Mouse (Mus musculus): Measurements from ENCODE around the gene 1700123K08Rik. TPM values are rescaled to one million over a fixed set of nuclear protein-coding genes. Genes with fewer than 3 reads are reported as not detected.

The 1700123K08Rik gene
- total RNA-seq (2023) = not detected

GRCm38 (mm10) chr5:138564612-138565011 is at the start of gene 1700123K08Rik:
1700123K08Rik (minus strand) TSS chr5:138564712.

Other genes starting within 250 kb of the 1700123K08Rik start
- 1.7 TPM for gene Pvrig, start 222.8 kb downstream of the 1700123K08Rik start, total RNA-seq (2023)
- gene Zfp157, start 123.2 kb downstream of the 1700123K08Rik start, total RNA-seq (2023) = 16.3 TPM
- 46.6 TPM for gene Zfp68, start 55.0 kb upstream of the 1700123K08Rik start, total RNA-seq (2023)
- 7.1 TPM for gene A430033K04Rik, start 58.1 kb upstream of the 1700123K08Rik start, total RNA-seq (2023)
- gene Fam20c, start 189.8 kb upstream of the 1700123K08Rik start, total RNA-seq (2023) = 0.21 TPM